In genomic region chr2:92087065-92087464, GRCm38 (mm10) we compare ENCODE assay signal across 18 mouse cellular contexts.
"Had no signal": no experiment of that assay in that cellular context is flagged by ENCODE, and none has a peak within 500 bp of the region (broad histone marks: within the 10 kb centered on the region; RNA-seq: fewer than 3 reads in every experiment).

No protein-coding gene starts in this region.

- H3K4me1 ChIP-seq: liver, embryonic 12.5 days; lung, embryonic 15.5 days; megakaryocyte, embryonic 14.5 days; midbrain, embryonic 12.5 days; midbrain, embryonic 15.5 days; neural tube, embryonic 12.5 days had no signal

- H3K9me3 ChIP-seq: liver, embryonic 12.5 days; lung, embryonic 15.5 days; midbrain, embryonic 12.5 days; midbrain, embryonic 15.5 days; neural tube, embryonic 12.5 days had no signal

- H3K36me3 ChIP-seq: liver, embryonic 12.5 days; lung, embryonic 15.5 days; midbrain, embryonic 12.5 days; midbrain, embryonic 15.5 days; neural tube, embryonic 12.5 days had no signal

- H3K9ac ChIP-seq: liver, embryonic 12.5 days; liver, embryonic 14.5 days; lung, embryonic 15.5 days; midbrain, embryonic 12.5 days; midbrain, embryonic 15.5 days; neural tube, embryonic 12.5 days had no signal

- H3K27me3 ChIP-seq: liver, embryonic 12.5 days; lung, embryonic 15.5 days; midbrain, embryonic 12.5 days; midbrain, embryonic 15.5 days; neural tube, embryonic 12.5 days had no signal

- ATAC-seq: liver, embryonic 12.5 days; lung, postnatal 0 days; midbrain, embryonic 15.5 days had no signal

- H3K4me3 ChIP-seq: liver, embryonic 12.5 days; lung, embryonic 15.5 days; megakaryocyte, embryonic 14.5 days; midbrain, embryonic 12.5 days; midbrain, embryonic 15.5 days; neural tube, embryonic 12.5 days had no signal

- DNase-seq: lung, adult 2 months; lung, postnatal 14 days; lung, postnatal 36 days; right cerebral cortex, postnatal 25 days; right cerebral cortex, postnatal 4 days; spleen, adult 18-20 months; thymus, adult 2 months; thymus, postnatal 25 days; thymus, postnatal 4 days had no signal

- H3K27ac ChIP-seq: liver, embryonic 12.5 days; liver, embryonic 14.5 days; lung, embryonic 15.5 days; macrophage; midbrain, embryonic 12.5 days; midbrain, embryonic 15.5 days; neural tube, embryonic 12.5 days had no signal

- H3K4me2 ChIP-seq: liver, embryonic 12.5 days; lung, embryonic 15.5 days; midbrain, embryonic 12.5 days; midbrain, embryonic 15.5 days; neural tube, embryonic 12.5 days had no signal
